Mouse (Mus musculus) stomach, postnatal 0 days (tissue): ENCODE data around the gene Krt78. TPM values are rescaled to one million over a fixed set of nuclear protein-coding genes. Genes with fewer than 3 reads are reported as not detected.

Source experiments
- ATAC-seq: fragments of 200-750 bp; cut with Nextera tagmentation; 2 replicates; pipeline ENCODE4 v1.8.0; 2017; ENCODE audit not compliant: low FRiP score, low TSS enrichment
- DNase-seq: peaks from one replicate; pipeline ENCODE4 v3.0.0-alpha.2; 2016; ENCODE audit warnings: low spot score
- H3K27ac ChIP-seq: fragments of 300-500 bp; sonication (generic); replicated peaks from 2 replicates; pipeline ENCODE4 v1.5.1; 2014; ENCODE audit warnings: mild to moderate bottlenecking, control low read depth
- H3K27me3 ChIP-seq: fragments of 300-500 bp; sonication (generic); 2 replicates; pipeline ENCODE4 v1.6.1; 2014; ENCODE audit warnings: low read length; ENCODE audit not compliant: control insufficient read depth, insufficient read depth
- H3K36me3 ChIP-seq: fragments of 300-500 bp; sonication (generic); 2 replicates; pipeline ENCODE4 v1.6.1; 2014; ENCODE audit warnings: low read length, mixed read lengths; ENCODE audit not compliant: control insufficient read depth, insufficient read depth
- H3K4me1 ChIP-seq: fragments of 300-500 bp; sonication (generic); replicated peaks from 2 replicates; pipeline ENCODE4 v1.6.1; 2014; ENCODE audit warnings: antibody characterized with exemption; ENCODE audit not compliant: control insufficient read depth, insufficient read depth
- H3K4me2 ChIP-seq: fragments of 300-500 bp; sonication (generic); replicated peaks from 2 replicates; pipeline ENCODE4 v1.6.1; 2014; ENCODE audit warnings: low read depth, mild to moderate bottlenecking, control low read depth, moderate library complexity
- H3K4me3 ChIP-seq: fragments of 300-500 bp; sonication (generic); 2 replicates; pipeline ENCODE4 v1.5.1; 2014; ENCODE audit warnings: low read depth, low read length, control low read depth
- H3K9ac ChIP-seq: fragments of 300-500 bp; sonication (generic); 2 replicates; pipeline ENCODE4 v1.6.1; 2014; ENCODE audit warnings: mild to moderate bottlenecking, low read length, control low read depth, mixed read lengths
- H3K9me3 ChIP-seq: fragments of 300-500 bp; sonication (generic); 2 replicates; pipeline ENCODE4 v1.6.1; 2016; ENCODE audit warnings: low read length; ENCODE audit not compliant: control insufficient read depth
- CTCF ChIP-seq: IDR thresholded peaks from 2 replicates; pipeline ENCODE4 v1.5.1; 2016; ENCODE audit warnings: antibody characterized with exemption, low read depth, mild to moderate bottlenecking, moderate library complexity
- EP300 ChIP-seq: optimal IDR thresholded peaks from 2 replicates; pipeline ENCODE3; 2016; ENCODE audit warnings: antibody characterized with exemption
- WGBS: fragments of 180-500 bp; shearing (Covaris S2); extraction: QIAGEN DNeasy Blood & Tissue Kit; methylation state at CpG from one replicate; pipeline ENCODE4 v1.1.7; 2014; 5-methylcytosine and 5-hydroxymethylcytosine counted together
- polyA plus RNA-seq: library from polyadenylated mRNA; unstranded; fragments of >200 nt; fragmentation: Nextera tagmentation; extraction: Ambion mirVana; gene quantifications from 2 replicates; pipeline ENCODE4 v1.2.1, GENCODE M21; 2015

The Krt78 gene
- polyA plus RNA-seq, 1 experiment from 2014 or later = 49.3 TPM

- ATAC-seq (peak; percentile 91), DNase-seq (peak; percentile 96)
- no peak for TF ChIP-seq EP300
- TF ChIP-seq CTCF = peak; percentile 93
- Histone ChIP-seq H3K36me3 (no peaks in the 10 kb centered on the region), H3K9ac (no peak overlapping the region), H3K4me2 (peak overlapping the region; percentile 46), H3K4me3 (no peak overlapping the region), H3K27me3 (no peaks in the 10 kb centered on the region), H3K9me3 (no peaks in the 10 kb centered on the region), H3K27ac (peak overlapping the region; percentile 89), H3K4me1 (no peaks in the 10 kb centered on the region)
- WGBS = 2% methylated on average over 15 of the region's 15 CpGs
Observed at GRCm38 (mm10) chr15:101983949-101984601, 30.0 kb upstream of the Krt78 start.

- Histone ChIP-seq H3K27ac (peak overlapping the region; percentile 89), H3K4me3 (no peak overlapping the region), H3K36me3 (no peaks in the 10 kb centered on the region), H3K27me3 (no peaks in the 10 kb centered on the region), H3K9me3 (no peaks in the 10 kb centered on the region), H3K9ac (no peak overlapping the region), H3K4me2 (no peak overlapping the region), H3K4me1 (no peaks in the 10 kb centered on the region)
- ATAC-seq = no peak
- DNase-seq = no peak
- peak; percentile 40 for TF ChIP-seq CTCF
- TF ChIP-seq EP300 = no peak
- WGBS = 74% methylated on average over 13 of the region's 13 CpGs
Observed at GRCm38 (mm10) chr15:101983315-101983948, 29.3 kb upstream of the Krt78 start.

GRCm38 (mm10) chr15:101980849-101981248, 26.8 kb upstream of the Krt78 start:
- Histone ChIP-seq H3K9me3 (no peaks in the 10 kb centered on the region), H3K27me3 (no peaks in the 10 kb centered on the region), H3K4me2 (no peak overlapping the region), H3K9ac (no peak overlapping the region), H3K27ac (peak overlapping the region; percentile 90), H3K4me1 (peaks cover 18% of the 10 kb centered on the region), H3K4me3 (no peak overlapping the region), H3K36me3 (no peaks in the 10 kb centered on the region)
- whole genome bisulfite sequencing = 41% methylated on average over 6 of the region's 6 CpGs
- DNase-seq = peak; percentile 92
- peak; percentile 67 for ATAC-seq
- TF ChIP-seq EP300 (peak; percentile 87), CTCF (no peak)

DNA sequence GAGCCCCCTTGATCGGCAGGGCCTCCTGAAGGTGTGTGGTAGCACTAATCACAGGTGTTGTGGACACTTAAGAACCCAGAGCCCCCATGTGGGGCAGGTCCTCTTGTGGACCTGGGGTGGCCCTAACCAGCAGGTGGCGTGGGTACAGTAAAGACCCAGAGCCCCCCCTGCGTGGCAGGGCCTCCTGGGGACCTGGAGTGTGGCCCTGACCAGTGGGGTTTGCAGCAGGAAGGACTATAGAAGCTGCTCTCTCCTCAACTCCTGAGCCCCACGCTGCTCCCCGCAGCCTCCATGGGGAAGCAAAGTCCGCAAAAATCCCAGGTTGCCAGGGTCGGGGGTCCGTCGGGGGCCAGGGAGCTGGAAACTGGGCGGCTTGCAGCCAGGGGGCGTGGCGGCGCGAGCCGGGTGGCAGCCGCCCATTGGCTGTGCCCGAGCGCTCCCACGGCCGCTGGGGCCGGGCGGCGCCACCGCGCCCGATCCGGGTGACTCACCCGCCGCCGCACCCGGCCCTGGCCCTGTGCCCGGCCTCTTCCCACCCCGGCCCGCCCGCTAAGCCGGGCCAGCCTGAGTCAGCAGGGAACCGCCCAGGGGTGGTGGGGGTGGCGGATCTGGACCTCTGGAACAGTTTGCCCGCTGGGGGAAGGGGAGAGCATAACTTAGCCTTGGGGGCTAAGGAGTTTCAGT, 23.1 kb upstream of the Krt78 start:
- Histone ChIP-seq H3K4me3 (0 out of 2 replicates have a peak overlapping the region, but pooled peaks have one; percentile 10), H3K27me3 (no peaks in the 10 kb centered on the region), H3K4me2 (peak overlapping the region; percentile 50), H3K4me1 (peaks cover 28% of the 10 kb centered on the region), H3K9me3 (no peaks in the 10 kb centered on the region), H3K36me3 (no peaks in the 10 kb centered on the region), H3K9ac (peak overlapping the region; percentile 68), H3K27ac (peak overlapping the region; percentile 99)
- peak; percentile 86 for ATAC-seq
- peak; percentile 98 for DNase-seq
- TF ChIP-seq CTCF = peak; percentile 34
- TF ChIP-seq EP300 = peak; percentile 75
- 2% methylated on average over 37 of the region's 39 CpGs for whole genome bisulfite sequencing

DNA sequence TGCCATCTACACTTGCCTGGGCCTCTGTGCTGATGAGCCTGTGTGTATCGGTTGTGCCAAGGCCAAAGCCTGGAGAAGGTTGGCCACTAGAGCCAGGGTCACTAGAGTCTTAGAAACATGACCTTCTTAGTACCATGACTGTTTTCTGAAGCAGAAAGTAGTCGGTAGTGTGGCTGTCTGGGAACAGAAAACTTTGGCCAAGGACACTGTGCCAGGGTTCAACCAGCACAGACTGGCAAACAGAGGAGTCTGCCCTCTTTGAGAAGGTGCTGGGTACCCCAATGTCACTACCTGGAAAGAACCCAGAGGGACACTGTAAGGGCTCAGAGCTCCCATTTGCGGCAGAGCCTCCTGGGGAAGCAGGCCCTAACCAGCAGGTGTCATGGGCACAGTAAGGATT, 22.6 kb upstream of the Krt78 start:
- H3K27ac ChIP-seq = peak overlapping the region; percentile 99
- no peak for DNase-seq
- H3K4me1 ChIP-seq = peaks cover 28% of the 10 kb centered on the region
- no peaks in the 10 kb centered on the region for H3K27me3 ChIP-seq
- no peaks in the 10 kb centered on the region for H3K9me3 ChIP-seq
- H3K4me3 ChIP-seq = no peak overlapping the region
- H3K36me3 ChIP-seq = no peaks in the 10 kb centered on the region
- peak overlapping the region; percentile 68 for H3K9ac ChIP-seq
- ATAC-seq = no peak
- H3K4me2 ChIP-seq = peak overlapping the region; percentile 50; the same call in 1 of the 2 replicates
- WGBS = 36% methylated on average over 3 of the region's 3 CpGs
- no peak for TF ChIP-seq CTCF
- no peak for TF ChIP-seq EP300

GRCm38 (mm10) chr15:101976023-101976422, 21.9 kb upstream of the Krt78 start:
- no peaks in the 10 kb centered on the region for H3K9me3 ChIP-seq
- peak; percentile 84 for DNase-seq

More at GRCm38 (mm10) chr15:101976023-101976422, 21.9 kb upstream of the Krt78 start:
- 26% methylated on average over 5 of the region's 5 CpGs for WGBS
- peak overlapping the region; percentile 23; the same call in 1 of the 2 replicates for H3K9ac ChIP-seq
- ATAC-seq = peak; percentile 62
- no peaks in the 10 kb centered on the region for H3K36me3 ChIP-seq
- TF ChIP-seq EP300 = peak; percentile 88
- no peak for TF ChIP-seq CTCF
- H3K4me1 ChIP-seq = peaks cover 28% of the 10 kb centered on the region
- peak overlapping the region; percentile 99 for H3K27ac ChIP-seq
- no peaks in the 10 kb centered on the region for H3K27me3 ChIP-seq
- H3K4me3 ChIP-seq = no peak overlapping the region
- no peak overlapping the region for H3K4me2 ChIP-seq
